Mouse (Mus musculus): ENCODE results near the gene Wnt5a.

DNA sequence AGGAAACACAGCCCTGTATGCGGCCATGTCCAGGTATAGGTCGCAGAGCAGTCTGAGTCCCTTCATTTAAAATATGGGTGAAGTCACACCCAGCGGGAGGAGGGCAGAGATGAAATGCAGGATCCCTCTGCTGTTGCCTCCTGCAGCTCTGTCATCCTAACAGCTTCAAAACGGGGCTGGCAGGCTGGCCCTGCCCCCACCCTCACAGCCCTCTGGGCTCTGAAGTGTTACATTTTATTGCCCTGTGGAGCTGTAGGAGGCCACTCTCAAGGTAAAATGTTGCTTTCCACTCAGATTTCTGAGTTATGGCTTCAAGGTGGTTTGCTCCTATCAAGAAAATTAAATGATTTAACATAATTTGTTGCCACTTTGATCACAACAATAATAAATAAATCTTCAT is 34.9 kb upstream of the Wnt5a start:
- TF ChIP-seq CTCF (IDR thresholded peaks at IDR 0.05; ENCODE audit: borderline replicate concordance, control insufficient read depth, extremely low read depth, insufficient read depth, low read length, poor library complexity) (no peak), POLR2A (IDR thresholded peaks at IDR 0.05; ENCODE audit: control insufficient read depth, extremely low read depth, insufficient read depth, low read length, poor library complexity) (no peak)

Data from thymus, adult 2 months (tissue).